Mouse (Mus musculus): ENCODE results near the gene Gpatch3. TPM values are rescaled to one million over a fixed set of nuclear protein-coding genes. Genes with fewer than 3 reads are reported as not detected.

Gene Gpatch3
- 4.1 and 7.3 TPM in 2 replicates for polyA plus RNA-seq (2012; rRNA removed)

DNA sequence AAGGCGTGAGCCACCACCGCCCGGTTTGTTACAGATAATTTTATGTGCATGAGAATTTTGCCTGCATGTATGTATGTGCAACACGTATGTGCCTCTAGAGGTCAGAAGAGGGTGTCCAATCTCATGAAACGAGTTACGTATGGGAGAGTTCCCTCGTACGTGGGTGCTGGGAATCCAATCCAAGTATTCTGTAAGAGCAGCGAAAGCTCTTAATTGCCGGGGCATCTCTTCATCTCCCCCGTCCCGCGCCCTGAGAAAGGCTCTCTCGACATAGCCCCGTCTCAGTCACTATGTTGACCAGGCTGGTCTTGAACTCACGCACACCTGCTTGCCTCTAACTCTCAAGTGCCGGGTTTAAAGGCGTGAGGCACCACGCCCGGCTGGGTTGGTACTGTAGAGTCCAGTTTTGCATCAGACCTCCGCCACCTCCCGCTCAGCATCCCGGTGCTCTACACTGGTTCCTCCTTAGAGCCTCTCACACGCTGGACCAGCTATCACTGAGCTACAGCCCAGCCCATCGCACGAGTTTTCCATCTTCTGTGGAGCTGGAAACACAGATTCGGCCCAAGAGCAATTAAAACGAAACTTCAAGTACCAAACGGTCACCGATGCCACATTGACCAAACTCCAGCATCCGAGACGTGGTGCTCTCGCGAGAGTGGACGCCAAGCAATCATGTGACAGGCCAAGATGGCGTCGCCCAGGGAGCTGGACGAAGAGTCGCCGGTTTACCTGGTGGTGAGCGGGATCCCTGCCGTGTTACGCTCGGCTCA, at the start of gene Gpatch3:
Gpatch3 (plus strand) TSS at position 676 of the 773 bp plus-strand sequence.
- H3K27me3 ChIP-seq (ENCODE audit: control insufficient read depth, insufficient read depth, low read length), result no peaks in the 10 kb centered on the region
- 3% methylated on average over 44 of the region's 44 CpGs for WGBS
- TF ChIP-seq CTCF (IDR thresholded peaks at IDR 0.05; ENCODE audit: extremely low read depth, insufficient read length, insufficient replicate concordance, low read depth, low read length) (no peak), POLR2A (IDR thresholded peaks at IDR 0.05; ENCODE audit: low read depth, low read length) (peak; percentile 55)
- peaks cover 14% of the 10 kb centered on the region; the same call in 1 of the 2 replicates for H3K36me3 ChIP-seq (ENCODE audit: control insufficient read depth, insufficient read depth, low read length)
- peak within 1 kb of the TSS; percentile 67 for H3K27ac ChIP-seq (ENCODE audit: insufficient read depth, low read depth, low read length)
- H3K4me1 ChIP-seq (ENCODE audit: control insufficient read depth, insufficient read depth, insufficient read length, low read length), result peaks cover 5% of the 10 kb centered on the region; the same call in 1 of the 2 replicates
- H3K4me3 ChIP-seq (ENCODE audit: low read depth, low read length), result peak within 1 kb of the TSS; percentile 75

GRCm38 (mm10) chr4:133527788-133528187, 46.8 kb upstream of the Gpatch3 start:
- no peaks in the 10 kb centered on the region for H3K4me1 ChIP-seq (ENCODE audit: control insufficient read depth, insufficient read depth, insufficient read length, low read length)
- peaks cover 35% of the 10 kb centered on the region for H3K36me3 ChIP-seq (ENCODE audit: control insufficient read depth, insufficient read depth, low read length)
- no peak overlapping the region for H3K27ac ChIP-seq (ENCODE audit: insufficient read depth, low read depth, low read length)
- no peak overlapping the region for H3K4me3 ChIP-seq (ENCODE audit: low read depth, low read length)
- 54% methylated on average over 16 of the region's 16 CpGs for WGBS
- no peak for TF ChIP-seq CTCF (IDR thresholded peaks at IDR 0.05; ENCODE audit: extremely low read depth, insufficient read length, insufficient replicate concordance, low read depth, low read length)
- no peaks in the 10 kb centered on the region for H3K27me3 ChIP-seq (ENCODE audit: control insufficient read depth, insufficient read depth, low read length)

DNA sequence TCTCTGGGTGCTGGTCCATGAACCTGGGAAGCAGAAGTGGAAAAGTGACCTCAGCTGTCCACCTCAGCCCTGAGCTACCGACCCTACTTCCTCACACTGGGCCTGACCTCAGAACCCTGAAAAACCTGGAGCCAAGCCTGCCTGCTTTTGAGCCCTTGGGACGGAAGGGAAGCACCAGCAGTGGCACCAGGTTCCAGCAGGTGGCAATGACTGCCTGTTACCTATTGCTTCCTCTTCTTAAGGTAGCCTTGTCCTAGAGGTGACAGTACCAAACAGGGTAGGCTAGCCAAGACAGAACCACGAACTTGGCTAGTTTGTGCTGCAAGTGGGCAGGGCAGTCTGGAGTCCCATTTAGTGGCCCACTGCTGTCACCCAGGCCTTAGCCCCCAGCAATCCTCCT, 41.8 kb upstream of the Gpatch3 start:
- no peaks in the 10 kb centered on the region for H3K27me3 ChIP-seq (ENCODE audit: control insufficient read depth, insufficient read depth, low read length)
- H3K4me3 ChIP-seq (ENCODE audit: low read depth, low read length), result no peak overlapping the region
- H3K4me1 ChIP-seq (ENCODE audit: control insufficient read depth, insufficient read depth, insufficient read length, low read length), result peaks cover 12% of the 10 kb centered on the region
- H3K27ac ChIP-seq (ENCODE audit: insufficient read depth, low read depth, low read length), result no peak overlapping the region
- TF ChIP-seq POLR2A (IDR thresholded peaks at IDR 0.05; ENCODE audit: low read depth, low read length) (no peak), CTCF (IDR thresholded peaks at IDR 0.05; ENCODE audit: extremely low read depth, insufficient read length, insufficient replicate concordance, low read depth, low read length) (no peak)
- 49% methylated on average over 3 of the region's 3 CpGs for WGBS
- peaks cover 59% of the 10 kb centered on the region for H3K36me3 ChIP-seq (ENCODE audit: control insufficient read depth, insufficient read depth, low read length)

DNA sequence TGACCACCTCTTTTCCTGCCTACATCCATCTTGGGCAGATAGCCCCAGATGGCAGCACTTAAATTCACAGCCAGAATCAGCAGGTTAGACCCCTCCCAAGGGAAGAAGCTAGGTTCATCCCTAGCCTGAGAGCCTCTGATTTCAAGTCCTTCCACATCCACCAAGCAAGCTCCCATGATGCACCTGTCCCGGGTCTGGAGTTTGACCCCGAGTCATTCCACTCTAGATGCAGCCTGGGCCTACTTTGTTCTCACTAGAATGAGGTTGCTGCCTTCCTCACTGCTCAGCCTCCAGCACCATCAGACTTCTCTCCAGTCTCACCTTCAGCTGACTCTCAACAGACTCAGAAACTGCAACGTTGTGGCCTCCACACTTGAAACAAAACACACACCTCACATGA, 38.5 kb upstream of the Gpatch3 start:
- TF ChIP-seq POLR2A (IDR thresholded peaks at IDR 0.05; ENCODE audit: low read depth, low read length) (no peak), CTCF (IDR thresholded peaks at IDR 0.05; ENCODE audit: extremely low read depth, insufficient read length, insufficient replicate concordance, low read depth, low read length) (no peak)
- Histone ChIP-seq H3K4me3 (ENCODE audit: low read depth, low read length) (no peak overlapping the region), H3K36me3 (ENCODE audit: control insufficient read depth, insufficient read depth, low read length) (peaks cover 56% of the 10 kb centered on the region), H3K27ac (ENCODE audit: insufficient read depth, low read depth, low read length) (peak overlapping the region; percentile 74), H3K4me1 (ENCODE audit: control insufficient read depth, insufficient read depth, insufficient read length, low read length) (peaks cover 12% of the 10 kb centered on the region), H3K27me3 (ENCODE audit: control insufficient read depth, insufficient read depth, low read length) (no peaks in the 10 kb centered on the region)
- WGBS, result 31% methylated on average over 3 of the region's 3 CpGs

DNA sequence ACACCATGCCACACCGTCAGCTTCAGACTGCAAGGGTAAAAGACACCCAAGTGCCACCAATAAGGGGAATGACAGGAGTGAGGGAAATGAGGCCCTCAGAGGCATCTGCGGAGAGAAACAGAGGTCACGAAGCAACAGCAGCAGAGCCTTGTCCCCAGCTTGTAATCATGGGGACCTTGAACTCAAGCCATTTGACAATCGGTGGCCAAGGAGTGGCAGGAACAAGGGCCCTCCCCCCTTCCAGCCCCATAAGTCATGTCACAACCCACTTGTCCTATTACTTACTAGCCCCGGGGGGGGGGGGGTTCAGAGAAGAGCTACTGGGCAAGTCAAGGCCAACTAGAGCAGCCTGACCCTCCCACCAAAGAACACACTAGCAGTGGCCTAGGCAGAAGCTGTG, 37.9 kb upstream of the Gpatch3 start:
- peak overlapping the region; percentile 74 for H3K27ac ChIP-seq (ENCODE audit: insufficient read depth, low read depth, low read length)
- peaks cover 53% of the 10 kb centered on the region for H3K36me3 ChIP-seq (ENCODE audit: control insufficient read depth, insufficient read depth, low read length)

GRCm38 (mm10) chr4:133545272-133546231, 29.0 kb upstream of the Gpatch3 start, which contains the start of gene Nudc:
Nudc (minus strand) TSS chr4:133545996.
- H3K4me3 ChIP-seq (ENCODE audit: low read depth, low read length), result peak within 1 kb of the TSS; percentile 95
- under 1% methylated on average over 76 of the region's 77 CpGs for WGBS
- TF ChIP-seq POLR2A (IDR thresholded peaks at IDR 0.05; ENCODE audit: low read depth, low read length), result peak; percentile 85
- TF ChIP-seq CTCF (IDR thresholded peaks at IDR 0.05; ENCODE audit: extremely low read depth, insufficient read length, insufficient replicate concordance, low read depth, low read length), result no peak
- no peaks in the 10 kb centered on the region; the same call in 1 of the 2 replicates for H3K4me1 ChIP-seq (ENCODE audit: control insufficient read depth, insufficient read depth, insufficient read length, low read length)
- no peaks in the 10 kb centered on the region for H3K27me3 ChIP-seq (ENCODE audit: control insufficient read depth, insufficient read depth, low read length)
- peaks cover 6% of the 10 kb centered on the region; the same call in 1 of the 2 replicates for H3K36me3 ChIP-seq (ENCODE audit: control insufficient read depth, insufficient read depth, low read length)
- H3K27ac ChIP-seq (ENCODE audit: insufficient read depth, low read depth, low read length), result peak within 1 kb of the TSS; percentile 36; the same call in 1 of the 2 replicates

More for the DNA sequence above, 37.9 kb upstream of the Gpatch3 start:
- 38% methylated on average over 5 of the region's 5 CpGs for WGBS
- TF ChIP-seq CTCF (IDR thresholded peaks at IDR 0.05; ENCODE audit: extremely low read depth, insufficient read length, insufficient replicate concordance, low read depth, low read length) (no peak), POLR2A (IDR thresholded peaks at IDR 0.05; ENCODE audit: low read depth, low read length) (no peak)
- H3K4me1 ChIP-seq (ENCODE audit: control insufficient read depth, insufficient read depth, insufficient read length, low read length), result peaks cover 12% of the 10 kb centered on the region
- H3K4me3 ChIP-seq (ENCODE audit: low read depth, low read length), result no peak overlapping the region
- no peaks in the 10 kb centered on the region for H3K27me3 ChIP-seq (ENCODE audit: control insufficient read depth, insufficient read depth, low read length)
